Mouse (Mus musculus) embryonic stem cell, embryonic (primary cell): ENCODE results near the gene Snd1.
"Not testable (repeated sequence)": the region's sequence is repeated elsewhere in the genome, so short reads cannot be mapped to it uniquely, and the experiment has no call there.

Experiments used
- CTCF ChIA-PET, 4 experiments: fragments of 300-600 bp in 2 of 4; fragments of 350-600 bp in 2 of 4; sonication (Branson Sonifier 250); formaldehyde crosslinking; loops; one replicate each; lab custom pipeline; 2022; ENCODE audit warnings: inconsistent platforms in 2 of 4; lab: Charles Lee
- POLR2A ChIA-PET, 4 experiments: fragments of 300-600 bp in 2 of 4; fragments of 350-600 bp in 2 of 4; sonication (Branson Sonifier 250); formaldehyde crosslinking; loops; one replicate each; lab custom pipeline; 2022; ENCODE audit warnings: antibody characterized with exemption in 4 of 4, inconsistent platforms in 1 of 4; lab: Charles Lee

Gene Snd1

DNA sequence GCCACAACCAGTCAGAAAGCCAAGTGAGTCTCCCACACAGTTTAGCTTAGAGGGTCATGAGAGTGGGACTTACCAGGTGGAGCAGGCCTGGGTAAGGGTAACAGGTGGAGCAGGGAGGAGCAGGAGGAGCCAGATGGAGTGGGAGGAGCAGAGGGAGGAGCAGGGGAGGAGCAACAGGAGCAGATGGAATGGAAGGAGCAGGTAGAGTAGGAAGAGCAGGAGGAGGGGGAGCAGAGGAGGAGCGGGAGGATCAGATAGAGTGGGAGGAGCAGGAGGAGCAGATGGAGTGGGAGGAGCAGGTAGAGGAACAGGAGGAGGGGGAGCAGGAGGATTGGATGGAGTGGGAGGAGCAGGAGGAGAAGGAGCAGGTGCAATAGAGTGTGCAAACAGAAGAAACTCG, 427.6 kb downstream of the Snd1 start:
- ChIA-PET CTCF (interaction anchor here in 1 of 4 experiments (0.6 kb wide), 1 partner anchor 25 kb away, joined by 3 read pairs; no protein-coding TSS in a partner anchor), POLR2A (interaction anchor here in 1 of 4 experiments (1.3 kb wide), 1 partner anchor 29 kb away, joined by 5 read pairs; no protein-coding TSS in a partner anchor)

DNA sequence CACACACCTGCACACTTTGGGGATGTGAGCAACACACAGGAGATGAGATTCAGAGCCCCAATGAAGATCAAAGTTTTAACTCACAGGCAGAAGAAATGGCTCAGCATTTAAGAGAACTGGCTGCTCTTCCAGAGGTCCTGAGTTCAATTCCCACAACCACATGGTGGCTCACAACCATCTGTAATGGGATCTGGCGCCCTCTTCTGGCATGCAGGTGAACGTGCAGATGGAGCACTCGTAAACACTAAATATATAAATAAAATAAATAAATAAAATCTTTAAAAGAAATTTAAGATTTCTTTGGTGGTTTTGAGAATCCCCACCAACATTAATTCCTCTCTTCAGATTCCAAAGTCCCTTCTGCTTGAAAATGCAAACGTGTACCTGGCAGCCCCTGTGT, 429.5 kb downstream of the Snd1 start:
- ChIA-PET POLR2A (interaction anchor here in 2 of 4 experiments (0.5 to 3.4 kb wide), 4 partner anchors 27 to 404 kb away, joined by 3 to 19 read pairs (median 4); no protein-coding TSS in a partner anchor), CTCF (interaction anchor here in 2 of 4 experiments (0.6 to 1.0 kb wide), 4 partner anchors 120 to 700 kb away, joined by 3 to 5 read pairs (median 4); no protein-coding TSS in a partner anchor)

DNA sequence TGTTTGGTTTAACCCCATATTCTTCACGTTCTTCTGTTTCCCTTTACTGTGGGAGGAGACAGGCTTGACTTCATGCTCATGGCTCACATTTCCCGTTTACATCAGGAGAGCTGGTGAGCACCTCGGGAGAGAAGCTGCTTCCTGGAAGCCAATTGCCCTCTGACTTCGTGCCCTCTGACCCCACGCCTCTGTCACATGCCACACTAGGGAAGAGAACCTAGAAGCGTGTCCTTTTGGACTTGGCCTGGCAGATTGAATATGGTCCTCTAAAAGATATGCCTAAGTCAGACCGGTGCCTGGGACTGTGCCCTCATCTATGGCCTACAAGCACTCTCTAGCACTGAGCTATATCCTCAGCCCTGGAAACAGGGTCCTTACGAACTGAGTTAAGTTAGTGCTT, 430.4 kb downstream of the Snd1 start:
- ChIA-PET POLR2A (interaction anchor here in 3 of 4 experiments (0.6 to 3.4 kb wide), 9 partner anchors 11 to 425 kb away, joined by 3 to 19 read pairs (median 4); no protein-coding TSS in a partner anchor), CTCF (interaction anchor here in 3 of 4 experiments (0.9 to 2.6 kb wide), 6 partner anchors 119 to 484 kb away, joined by 4 to 7 read pairs (median 5); no protein-coding TSS in a partner anchor)

DNA sequence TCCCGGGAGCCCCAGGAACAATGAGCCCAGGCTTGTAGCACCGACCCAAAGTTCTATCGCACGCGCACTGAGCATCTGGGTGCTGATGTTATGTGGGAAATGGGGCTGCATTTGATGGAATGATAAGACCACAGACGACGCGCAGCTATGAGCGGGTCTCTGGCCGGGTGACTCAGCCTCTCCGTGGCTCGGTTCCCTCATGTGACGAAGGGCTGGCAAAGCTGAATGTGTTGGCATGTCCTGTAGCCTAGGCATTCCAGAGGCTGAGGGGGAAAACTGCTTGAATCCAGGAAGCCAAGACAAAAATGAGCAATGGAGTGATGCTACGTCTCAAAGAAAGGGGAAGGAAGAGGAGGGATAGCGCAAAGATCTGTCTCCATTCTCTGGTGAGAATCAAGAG, 434.9 kb downstream of the Snd1 start:
- ChIA-PET CTCF (interaction anchor here in 2 of 4 experiments (0.6 to 2.3 kb wide), 3 partner anchors 43 to 114 kb away, joined by 3 to 8 read pairs (median 7); no protein-coding TSS in a partner anchor), POLR2A (interaction anchor here in 2 of 4 experiments (0.5 to 2.1 kb wide), 5 partner anchors 9 to 137 kb away, joined by 3 to 7 read pairs (median 4); no protein-coding TSS in a partner anchor)

DNA sequence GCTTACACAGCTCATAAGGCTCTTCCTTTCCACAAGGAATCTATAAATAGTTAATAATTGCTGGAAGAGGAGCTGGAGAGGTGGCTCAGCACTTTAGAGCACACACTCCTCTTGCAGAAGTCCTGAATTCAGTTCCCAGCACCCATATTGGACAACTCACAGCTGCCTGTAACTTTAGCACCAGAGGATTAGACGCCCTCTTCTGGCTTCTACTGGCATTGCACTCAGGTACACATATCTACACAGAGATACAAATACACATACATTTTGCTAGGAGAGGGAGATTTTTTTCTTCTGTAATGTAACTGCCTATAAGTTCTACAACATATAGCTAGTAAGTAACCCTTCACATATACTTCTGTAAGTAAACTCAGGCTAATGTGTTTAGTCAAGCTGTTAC, 440.0 kb downstream of the Snd1 start:
- ChIA-PET CTCF (interaction anchor here (0.5 to 2.0 kb wide), 13 partner anchors 8 to 1644 kb away, joined by 3 to 9 read pairs (median 3); no protein-coding TSS in a partner anchor), POLR2A (interaction anchor here (0.6 to 3.5 kb wide), 6 partner anchors 9 to 179 kb away, joined by 3 to 16 read pairs (median 4); no protein-coding TSS in a partner anchor)

DNA sequence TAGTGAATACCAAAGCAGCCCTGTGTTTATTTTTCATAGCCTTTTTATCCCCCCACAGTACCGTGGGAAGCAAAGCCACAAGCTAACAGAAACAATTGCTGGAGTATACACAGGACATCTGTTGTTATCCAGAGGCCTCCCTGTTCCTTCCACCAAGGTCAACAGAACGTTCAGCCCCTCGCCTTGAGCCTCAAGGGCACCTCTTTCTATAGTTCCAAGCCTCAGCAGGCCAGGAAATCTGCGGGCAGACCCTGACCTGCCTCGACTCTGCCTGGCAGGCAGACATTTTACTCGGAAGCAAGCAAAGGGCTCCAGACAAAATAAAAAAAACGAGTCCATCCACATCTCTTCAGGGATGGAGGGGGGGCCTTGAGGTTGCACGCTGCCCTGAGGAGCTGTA, 441.7 kb downstream of the Snd1 start:
- CTCF ChIA-PET: interaction anchor here in 1 of 4 experiments (1.0 kb wide), 1 partner anchor 107 kb away, joined by 3 read pairs; no protein-coding TSS in a partner anchor
- POLR2A ChIA-PET: interaction anchor here in 2 of 4 experiments (1.0 to 8.0 kb wide), 6 partner anchors 10 to 321 kb away, joined by 3 to 62 read pairs (median 10); no protein-coding TSS in a partner anchor

DNA sequence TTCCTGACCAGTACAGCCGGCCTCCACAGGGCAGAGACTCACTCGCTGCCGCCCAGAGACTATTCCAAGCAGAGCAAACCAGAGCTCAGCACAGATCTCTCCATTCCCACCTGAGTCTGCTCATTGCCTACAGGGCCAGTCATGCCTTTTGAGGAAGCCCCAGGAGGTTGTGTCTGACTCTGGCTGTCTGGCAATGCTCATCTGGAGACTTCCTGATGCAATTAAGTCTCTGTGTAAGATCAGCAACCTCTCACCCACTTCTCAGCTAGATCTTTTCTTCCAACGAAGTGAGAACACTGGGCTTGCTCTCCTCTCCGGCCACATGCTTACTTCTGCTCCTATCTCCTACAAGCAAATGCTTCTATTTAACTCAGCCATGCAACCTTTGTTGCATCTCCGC, 444.4 kb downstream of the Snd1 start:
- CTCF ChIA-PET: interaction anchor here in 2 of 4 experiments (0.6 to 1.1 kb wide), 3 partner anchors 12 to 21 kb away, joined by 3 to 4 read pairs (median 3); no protein-coding TSS in a partner anchor

DNA sequence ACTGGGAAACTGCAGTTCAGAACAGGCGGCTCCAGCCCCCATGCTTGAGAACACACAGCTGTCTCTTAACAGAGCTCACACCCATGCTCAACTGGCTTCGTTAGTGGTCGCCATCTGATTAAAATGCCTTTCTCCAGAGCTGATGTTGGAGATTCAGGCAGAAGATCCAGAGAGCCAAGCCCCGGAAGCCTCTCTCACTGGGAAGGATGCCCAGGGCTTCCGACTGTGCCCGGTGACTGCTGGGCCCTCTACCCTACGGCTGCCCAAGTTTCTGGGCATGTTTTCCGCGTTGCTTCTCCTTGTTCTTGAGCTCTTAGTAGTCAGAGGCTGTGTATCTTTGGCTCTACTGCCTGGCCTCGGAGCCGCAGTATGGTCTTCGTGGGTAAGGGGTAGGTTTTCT, 447.4 kb downstream of the Snd1 start:
- CTCF ChIA-PET: interaction anchor here in 1 of 4 experiments (0.6 to 1.2 kb wide), 2 partner anchors 9 to 102 kb away, joined by 3 read pairs; no protein-coding TSS in a partner anchor
- POLR2A ChIA-PET: interaction anchor here in 3 of 4 experiments (1.0 to 8.0 kb wide), 6 partner anchors 9 to 442 kb away, joined by 3 to 62 read pairs (median 7); no protein-coding TSS in a partner anchor

More for the DNA sequence above, 444.4 kb downstream of the Snd1 start:
- POLR2A ChIA-PET: interaction anchor here in 2 of 4 experiments (0.9 to 8.0 kb wide), 7 partner anchors 9 to 439 kb away, joined by 3 to 62 read pairs (median 3); no protein-coding TSS in a partner anchor

DNA sequence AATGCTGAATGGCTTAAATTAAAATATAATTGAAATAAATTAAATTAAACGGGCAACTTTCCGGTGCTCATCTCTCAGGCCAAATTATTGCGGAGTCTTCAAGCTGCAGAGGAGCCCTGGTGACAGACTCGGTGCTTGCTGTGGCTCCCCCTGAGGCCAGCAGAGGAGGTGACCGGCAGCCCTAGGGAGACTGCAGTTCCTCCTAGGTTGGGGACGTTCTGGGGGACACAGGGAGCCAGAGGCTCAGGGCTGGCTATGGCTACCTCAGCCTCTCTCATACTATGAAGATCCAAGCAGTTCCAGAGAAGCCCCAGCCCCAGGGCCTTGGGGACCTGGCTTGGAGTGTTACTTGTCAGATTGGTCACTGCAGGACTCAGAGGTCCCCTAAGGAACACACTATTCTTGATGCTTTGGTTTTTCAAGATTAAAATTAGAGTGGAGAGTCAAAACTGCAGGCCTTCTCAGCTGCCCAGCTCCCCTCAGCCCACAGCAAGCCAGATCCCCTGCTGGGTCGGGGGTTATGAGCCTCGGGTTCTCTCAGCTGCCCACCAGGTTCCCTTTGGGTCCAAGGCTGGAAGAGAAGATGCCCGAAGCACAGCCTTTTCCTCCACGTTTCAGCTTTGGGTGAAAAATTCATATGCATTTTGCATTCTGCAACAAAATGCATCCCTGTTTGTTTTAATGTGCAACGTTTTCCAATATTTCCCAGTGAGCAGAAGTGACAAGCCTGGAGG, 448.3 kb downstream of the Snd1 start:
- CTCF ChIA-PET: interaction anchor here in 1 of 4 experiments (1.2 kb wide), 1 partner anchor 8 kb away, joined by 3 read pairs; no protein-coding TSS in a partner anchor
- POLR2A ChIA-PET: interaction anchor here in 2 of 4 experiments (0.7 to 8.0 kb wide), 8 partner anchors 8 to 443 kb away, joined by 3 to 62 read pairs (median 5); no protein-coding TSS in a partner anchor

DNA sequence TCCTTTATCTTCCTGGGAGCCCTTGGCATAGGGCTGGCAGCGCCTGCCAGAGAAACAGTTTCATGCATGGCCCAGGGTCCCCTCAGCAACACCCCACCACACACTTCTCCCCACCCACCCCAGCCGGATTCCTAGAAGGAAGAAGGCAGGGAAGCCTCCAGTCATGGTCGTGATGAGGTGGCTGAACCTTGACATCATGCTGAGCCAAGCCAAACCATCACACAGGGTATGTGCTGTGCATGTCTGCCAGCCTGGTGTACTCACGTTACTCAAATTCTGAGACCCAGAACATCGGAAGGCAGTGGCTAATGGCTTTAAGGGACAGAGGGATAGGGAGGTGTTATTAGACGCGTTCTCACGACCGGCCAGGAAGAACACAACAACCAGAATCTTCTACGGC, 448.9 kb downstream of the Snd1 start:
- CTCF ChIA-PET: no interaction called here
- POLR2A ChIA-PET: interaction anchor here in 2 of 4 experiments (1.4 to 8.0 kb wide), 4 partner anchors 7 to 444 kb away, joined by 3 to 62 read pairs (median 17); no protein-coding TSS in a partner anchor

DNA sequence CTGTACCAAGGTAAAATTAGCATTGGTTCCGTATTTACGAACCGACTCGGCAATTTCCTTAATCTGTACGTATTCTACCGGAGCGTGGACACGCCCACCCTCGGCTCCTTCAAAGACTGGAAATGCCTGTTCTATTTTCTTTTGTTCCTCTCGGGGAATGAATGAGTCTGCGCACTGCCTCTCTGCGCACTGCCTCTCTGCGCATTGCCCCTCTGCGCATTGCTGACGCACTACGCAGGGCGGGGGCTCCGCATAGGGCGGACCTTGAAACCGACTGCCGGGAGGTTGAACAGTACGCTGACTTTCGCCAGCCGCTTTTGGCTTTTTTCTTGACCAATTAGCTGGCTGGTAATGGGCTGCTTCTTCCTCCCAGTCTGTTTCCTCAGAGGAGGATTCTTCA, 453.0 kb downstream of the Snd1 start:
- CTCF ChIA-PET: not testable (repeated sequence)

DNA sequence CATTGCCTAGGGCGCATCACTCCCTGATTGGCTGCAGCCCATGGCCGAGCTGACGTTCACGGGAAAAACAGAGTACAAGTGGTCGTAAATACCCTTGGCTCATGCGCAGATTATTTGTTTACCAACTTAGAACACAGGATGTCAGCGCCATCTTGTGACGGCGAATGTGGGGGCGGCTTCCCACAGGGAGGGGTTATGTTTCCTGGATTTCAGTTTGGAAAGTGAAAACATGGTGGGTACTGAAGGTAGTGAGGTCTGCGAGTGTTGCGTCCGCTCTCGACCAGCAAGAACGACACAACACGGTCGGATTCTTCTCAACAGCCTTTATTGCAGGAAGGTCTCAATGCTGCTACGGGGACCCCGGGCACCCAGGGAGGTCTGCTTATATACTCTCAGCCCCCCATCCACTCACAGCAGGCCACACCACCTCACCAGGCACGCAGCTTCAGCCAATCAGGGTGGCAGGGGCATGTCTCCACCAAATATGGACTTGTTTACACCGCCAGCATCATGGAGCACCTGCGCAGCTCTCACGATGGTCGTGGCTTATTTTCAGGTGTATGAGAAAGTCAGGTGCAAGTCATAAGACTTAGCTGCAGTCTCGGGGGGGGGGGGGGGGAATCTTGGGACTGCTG, 454.3 kb downstream of the Snd1 start:
- POLR2A ChIA-PET: interaction anchor here in 3 of 4 experiments (0.6 to 4.5 kb wide), 10 partner anchors 10 to 1133 kb away, joined by 3 to 62 read pairs (median 10); no protein-coding TSS in a partner anchor
- CTCF ChIA-PET: not testable (repeated sequence)

More for the DNA sequence above, 453.0 kb downstream of the Snd1 start:
- POLR2A ChIA-PET: not testable (repeated sequence)

DNA sequence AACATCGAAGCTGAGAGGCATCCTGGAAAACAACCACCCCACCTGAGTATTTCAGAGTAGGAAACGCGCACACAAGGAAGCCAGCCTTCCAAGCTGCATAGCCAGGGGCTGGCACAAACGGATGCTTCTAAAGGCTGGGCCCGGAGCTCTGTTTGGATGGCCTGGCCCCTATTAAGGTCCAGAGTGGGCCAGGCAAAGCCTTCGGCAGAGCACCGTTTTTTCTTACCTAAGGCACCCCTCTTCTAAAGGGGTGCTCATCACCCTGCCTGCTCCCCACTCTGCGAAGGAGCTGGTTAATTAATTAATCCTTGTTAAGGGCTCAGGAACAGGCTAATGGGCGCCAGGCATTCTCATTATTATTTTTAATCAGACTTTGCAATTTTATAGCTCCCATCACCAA, 456.3 kb downstream of the Snd1 start:
- CTCF ChIA-PET: interaction anchor here (0.5 to 2.1 kb wide), 17 partner anchors 9 to 887 kb away, joined by 3 to 15 read pairs (median 3); no protein-coding TSS in a partner anchor
- POLR2A ChIA-PET: interaction anchor here in 3 of 4 experiments (0.6 to 4.5 kb wide), 49 partner anchors 8 to 1925 kb away, joined by 3 to 62 read pairs (median 6); partner anchors contain the start of genes Fam71f2 (in 1 of the 3), Lrrc4 (in 1 of the 3) and Rbm28 (in 1 of the 3)

DNA sequence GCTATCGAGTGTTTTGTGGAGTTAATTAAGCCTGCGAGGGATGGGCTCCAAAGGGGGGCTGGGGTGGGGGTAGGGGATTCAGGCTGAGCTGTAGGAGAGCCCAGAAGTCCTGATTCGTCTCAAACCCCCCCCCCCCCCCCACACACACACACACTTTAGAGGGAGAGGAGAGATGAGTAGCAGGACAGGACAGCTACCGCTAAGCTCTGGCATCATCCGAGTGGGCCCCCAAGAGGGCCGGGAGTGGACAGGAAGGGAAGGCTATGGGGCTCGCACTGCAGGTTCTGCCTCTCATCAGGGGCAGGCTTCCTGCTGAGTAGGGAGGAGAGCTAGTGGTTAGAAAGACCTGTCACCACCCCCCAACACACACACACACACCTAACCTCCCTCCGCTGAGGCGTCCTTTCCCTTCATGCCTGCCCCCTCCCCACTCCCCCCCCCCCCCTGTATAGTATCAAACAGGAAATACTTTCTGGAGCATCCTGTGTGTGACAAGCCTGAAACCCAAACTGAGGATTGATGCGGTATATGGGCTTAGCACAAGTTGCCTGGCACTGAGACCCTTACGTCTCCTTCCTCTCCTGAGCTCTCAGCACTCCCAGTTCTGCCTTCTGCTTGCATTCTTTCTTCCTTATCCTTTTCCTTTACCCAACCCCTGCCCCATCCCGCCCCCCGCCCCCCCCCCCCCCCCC, 456.8 kb downstream of the Snd1 start:
- CTCF ChIA-PET: interaction anchor here (0.5 to 2.1 kb wide), 24 partner anchors 9 to 886 kb away, joined by 3 to 15 read pairs (median 3); no protein-coding TSS in a partner anchor
- POLR2A ChIA-PET: interaction anchor here in 3 of 4 experiments (0.6 to 4.5 kb wide), 66 partner anchors 9 to 1924 kb away, joined by 3 to 62 read pairs (median 5); partner anchors contain the start of genes Fam71f2 (in 1 of the 3), Gcc1 (in 1 of the 3), Lrrc4 (in 1 of the 3) and Rbm28 (in 1 of the 3)

DNA sequence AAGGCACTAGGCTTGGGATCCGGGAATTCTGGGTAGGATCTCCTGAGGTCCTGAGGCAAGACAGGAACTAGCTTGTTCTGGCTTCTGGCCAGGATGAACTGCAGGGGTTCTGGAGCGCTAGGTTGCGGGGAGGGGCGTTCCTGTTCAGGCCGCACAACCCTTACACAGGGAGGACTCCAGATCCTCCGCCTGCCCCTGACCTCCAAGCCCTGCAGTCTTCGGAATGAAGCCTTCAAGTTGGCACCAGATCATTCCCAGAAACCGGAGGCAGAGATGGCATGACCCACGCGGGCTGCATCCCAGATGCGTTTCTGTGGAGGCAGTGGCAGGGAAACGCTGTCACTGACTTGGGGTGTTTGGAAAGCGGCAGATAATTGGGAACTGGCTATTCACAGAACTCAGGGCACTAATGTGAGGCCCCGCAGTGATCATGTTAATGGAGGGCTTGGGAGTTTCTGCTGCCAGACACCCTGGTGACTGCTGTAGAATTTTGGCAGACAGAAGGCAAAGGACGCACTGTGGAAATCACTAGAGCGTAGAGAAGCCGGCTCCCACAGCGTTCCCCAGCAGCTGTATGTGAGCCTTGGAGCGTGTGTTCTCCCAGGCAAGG, 457.5 kb downstream of the Snd1 start:
- POLR2A ChIA-PET: interaction anchor here in 3 of 4 experiments (0.6 to 4.5 kb wide), 56 partner anchors 8 to 516 kb away, joined by 3 to 62 read pairs (median 5); partner anchors contain the start of genes Gcc1 (in 1 of the 3) and Lrrc4 (in 1 of the 3)
- CTCF ChIA-PET: interaction anchor here (0.5 to 2.1 kb wide), 10 partner anchors 14 to 736 kb away, joined by 3 to 15 read pairs (median 3); no protein-coding TSS in a partner anchor

DNA sequence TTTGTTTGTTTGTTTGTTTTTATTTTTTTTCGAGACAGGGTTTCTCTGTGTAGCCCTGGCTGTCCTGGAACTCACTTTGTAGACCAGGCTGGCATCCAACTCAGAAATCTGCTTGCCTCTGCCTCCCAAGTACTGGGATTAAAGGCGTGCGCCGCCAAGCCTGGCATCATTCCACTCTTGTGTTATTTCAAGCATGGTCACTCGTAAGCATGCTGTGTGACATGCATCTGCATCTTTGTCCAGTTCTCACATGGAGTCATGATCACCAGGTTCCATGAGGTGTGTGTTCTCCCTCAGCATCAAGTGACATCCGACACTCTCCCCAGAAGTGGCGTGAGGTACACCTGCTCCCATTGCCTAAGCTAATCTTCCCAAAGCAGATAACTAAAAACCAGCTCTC, 460.8 kb downstream of the Snd1 start:
- ChIA-PET POLR2A (interaction anchor here in 1 of 4 experiments (1.0 kb wide), 1 partner anchor 13 kb away, joined by 3 read pairs; no protein-coding TSS in a partner anchor), CTCF (interaction anchor here in 2 of 4 experiments (0.6 to 0.7 kb wide), 2 partner anchors 88 to 209 kb away, joined by 3 read pairs; no protein-coding TSS in a partner anchor)
